Comparison of ENCODE assay signal across 8 mouse cellular contexts in the genomic region with DNA sequence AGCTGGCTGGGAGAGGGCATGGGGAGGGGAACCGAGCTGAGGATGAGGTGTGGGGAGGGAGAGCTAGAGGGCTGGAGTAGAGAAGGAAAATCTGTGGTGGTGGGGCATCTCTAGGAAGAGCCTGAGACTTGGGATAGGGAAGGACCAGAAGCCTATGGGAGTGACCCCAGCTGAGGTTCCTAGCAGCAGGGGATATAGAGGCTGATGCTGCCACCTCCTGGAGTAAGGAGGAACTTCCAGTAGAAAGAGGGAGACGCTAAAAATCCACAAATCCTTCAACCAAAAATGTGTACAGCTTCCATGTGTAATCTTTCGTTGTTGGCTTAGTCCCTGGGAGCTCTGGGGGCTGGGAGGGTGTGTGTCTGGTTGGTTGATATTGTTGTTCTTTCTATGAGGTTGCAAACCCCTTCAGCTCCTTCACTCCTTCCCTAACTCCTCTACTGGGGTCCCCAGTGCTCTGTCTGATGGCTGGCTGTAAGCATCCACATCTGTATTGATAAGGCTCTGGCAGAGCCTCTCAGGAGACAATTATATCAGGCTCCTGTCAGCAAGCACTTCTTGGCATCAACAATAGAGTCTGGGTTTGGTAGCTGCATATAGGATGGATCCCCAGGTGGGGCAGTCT. TPM values are rescaled to one million over a fixed set of nuclear protein-coding genes. Genes with fewer than 3 reads are reported as not detected.
DNase-seq lines count a peak whose midpoint lies in the region; ATAC-seq lines count a peak whose summit lies in the region.

No protein-coding gene starts in this region.

- peak; percentile 5 to 11 for DNase-seq in cerebellum, adult 18-20 months
- DNase-seq in cerebellum, adult 11-12 months = no peak
- peak; percentile 53 to 62 for DNase-seq in cerebellum, postnatal 10 days
- peak; percentile 43 for DNase-seq in gastrocnemius, adult 18-20 months (ENCODE audit: low spot score)
- DNase-seq in left cerebral cortex, adult 18-20 months (ENCODE audit: low spot score in 2 of 2) = peak; percentile 64 to 72
- DNase-seq in lung, postnatal 4 days = peak; percentile 28 to 73
- peak; percentile 60 to 69 for DNase-seq in right cerebral cortex, adult 2 months (ENCODE audit: low spot score in 2 of 2)

- ATAC-seq in inflammation-experienced regulatory T-cells, adult 6 months = peak; percentile 35

RNA-seq across cellular contexts. Expression of gene Ifit1bl2, which starts 3.5 kb away (rescaled TPM):
- total RNA-seq in gastrocnemius, adult 18-20 months (2021) = not detected
- polyA plus RNA-seq in inflammation-experienced regulatory T-cells, adult 6 months (2017; shearing (Covaris generic)) = 1 to 10 TPM; 1.1 to 1.3 (median 1.1) TPM
- total RNA-seq in left cerebral cortex, adult 18-20 months (2021) = under 1 TPM; 0.35 to 0.65 TPM

RNA-seq across cellular contexts. Expression of gene Ifit1, which starts 3.6 kb away (rescaled TPM):
- under 1 TPM; 0.25 to 0.57 TPM for total RNA-seq in gastrocnemius, adult 18-20 months (2021)
- polyA plus RNA-seq in inflammation-experienced regulatory T-cells, adult 6 months (2017; shearing (Covaris generic)) = 10 to 100 TPM; 33.8 to 38.0 (median 34.8) TPM
- 1 to 10 TPM in 1 of 2 experiments, under 1 TPM in 1; 0.79 to 1.3 TPM for total RNA-seq in left cerebral cortex, adult 18-20 months (2021)

RNA-seq across cellular contexts. Expression of gene Ifit3b, which starts 29.3 kb away (rescaled TPM):
- total RNA-seq in gastrocnemius, adult 18-20 months (2021) = 1 to 10 TPM; 1.4 to 2.0 TPM
- 1 to 10 TPM; 4.1 to 6.7 (median 6.2) TPM for polyA plus RNA-seq in inflammation-experienced regulatory T-cells, adult 6 months (2017; shearing (Covaris generic))
- 1 to 10 TPM; 3.8 to 3.9 TPM for total RNA-seq in left cerebral cortex, adult 18-20 months (2021)

RNA-seq across cellular contexts. Expression of gene Ifit1bl1, which starts 35.3 kb away (rescaled TPM):
- not detected for total RNA-seq in gastrocnemius, adult 18-20 months (2021)
- 100 to 1,000 TPM in 1 of 3 experiments, 10 to 100 TPM in 2; 76.3 to 104 (median 82.1) TPM for polyA plus RNA-seq in inflammation-experienced regulatory T-cells, adult 6 months (2017; shearing (Covaris generic))
- 1 to 10 TPM; 2.4 to 2.7 TPM for total RNA-seq in left cerebral cortex, adult 18-20 months (2021)

RNA-seq across cellular contexts. Expression of gene Ifit3, which starts 53.7 kb away (rescaled TPM):
- total RNA-seq in gastrocnemius, adult 18-20 months (2021) = under 1 TPM; 0.71 to 0.88 TPM
- polyA plus RNA-seq in inflammation-experienced regulatory T-cells, adult 6 months (2017; shearing (Covaris generic)) = 10 to 100 TPM; 19.4 to 35.1 (median 26.7) TPM
- 1 to 10 TPM; 4.5 to 6.4 TPM for total RNA-seq in left cerebral cortex, adult 18-20 months (2021)
